Mouse (Mus musculus) ovary, postnatal 14 days (tissue): Measurements from ENCODE around the gene Mapk14.

Experiments
- DNase-seq: peaks from one replicate; pipeline ENCODE4 v3.0.0; 2022; ENCODE audit warnings: low spot score

Gene Mapk14

DNA sequence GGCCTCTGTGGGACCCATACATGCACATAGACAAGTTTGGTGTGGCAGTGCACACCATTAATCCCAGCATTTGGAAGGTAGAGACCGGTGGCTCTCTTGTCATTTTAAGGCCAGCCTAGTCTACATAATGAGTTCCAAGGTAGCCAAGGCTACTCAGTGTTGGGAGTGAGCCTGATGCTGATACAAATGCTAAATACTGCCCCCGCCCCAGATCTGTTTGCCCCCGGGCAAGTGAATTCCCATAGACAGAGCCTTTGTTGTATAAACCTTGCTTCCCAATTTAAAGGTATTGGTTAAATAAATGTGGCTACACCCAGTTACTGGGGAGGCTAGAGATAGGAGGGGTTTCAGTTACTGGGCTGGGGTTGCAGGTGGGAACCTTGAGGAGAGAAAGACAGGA lies 93.9 kb downstream of the Mapk14 start:
- DNase-seq = no peak

DNA sequence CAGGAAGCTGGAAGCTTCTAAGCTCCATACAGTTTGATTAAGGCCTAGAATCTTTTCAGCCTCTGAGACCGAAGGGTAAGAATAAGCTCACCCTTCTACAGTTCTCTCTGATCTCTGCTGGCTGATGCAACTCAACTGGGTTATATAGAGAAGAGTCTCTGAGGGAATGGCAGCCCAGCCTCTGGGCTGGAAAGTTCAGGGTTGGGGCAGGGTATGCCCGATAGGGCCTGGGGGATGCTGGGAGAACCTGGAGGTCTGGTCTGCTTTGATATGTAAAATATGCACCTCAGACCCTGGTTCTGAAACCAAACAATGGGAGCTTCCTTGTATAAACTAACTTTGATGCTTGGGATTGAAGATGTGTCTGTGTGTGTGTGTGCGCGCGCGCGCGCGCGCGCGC lies 96.4 kb downstream of the Mapk14 start:
- no peak for DNase-seq

GRCm38 (mm10) chr17:28797031-28797430 lies 105.9 kb downstream of the Mapk14 start:
- DNase-seq = no peak
